Mouse (Mus musculus): ENCODE data around the gene Gkn2. TPM values are rescaled to one million over a fixed set of nuclear protein-coding genes. Genes with fewer than 3 reads are reported as not detected.

Gkn2 gene
- total RNA-seq, 2 experiments from 2014 or later = not detected

GRCm38 (mm10) chr6:87422304-87422703 lies 49.1 kb downstream of the Gkn2 start:
- DNase-seq = no peak
- H3K4me3 ChIP-seq = no peak overlapping the region
- H3K27ac ChIP-seq = no peak overlapping the region
- intact Hi-C loops (cut with DNase I) = no loop called here
- TF ChIP-seq CTCF (IDR thresholded peaks at IDR 0.05) = no peak

- no peak for TF ChIP-seq CTCF (IDR thresholded peaks at IDR 0.05)
- no peak for DNase-seq
- intact Hi-C loops (cut with DNase I) = no loop called here
- no peak overlapping the region for H3K27ac ChIP-seq
- H3K4me3 ChIP-seq = peak overlapping the region; percentile 54
Measured at GRCm38 (mm10) chr6:87424037-87424816, 51.1 kb downstream of the Gkn2 start.

GRCm38 (mm10) chr6:87426954-87427353 lies 53.8 kb downstream of the Gkn2 start:
- no peak for DNase-seq
- Histone ChIP-seq H3K27ac (no peak overlapping the region), H3K4me3 (no peak overlapping the region)
- intact Hi-C loops (cut with DNase I) = no loop called here
- no peak for TF ChIP-seq CTCF (IDR thresholded peaks at IDR 0.05)

GRCm38 (mm10) chr6:87427616-87428015 lies 54.5 kb downstream of the Gkn2 start:
- DNase-seq = no peak
- no peak overlapping the region for H3K4me3 ChIP-seq
- intact Hi-C loops (cut with DNase I) = no loop called here
- H3K27ac ChIP-seq = no peak overlapping the region
- TF ChIP-seq CTCF (IDR thresholded peaks at IDR 0.05) = no peak

GRCm38 (mm10) chr6:87428487-87429044 lies 55.4 kb downstream of the Gkn2 start, which contains the start of gene Bmp10:
TSS of gene Bmp10 (plus strand) at chr6:87428994.
- H3K27ac ChIP-seq = no peak within 1 kb of the TSS
- DNase-seq = no peak
- intact Hi-C loops (cut with DNase I) = no loop called here
- no peak for TF ChIP-seq CTCF (IDR thresholded peaks at IDR 0.05)
- H3K4me3 ChIP-seq = no peak within 1 kb of the TSS

Other genes starting within 250 kb of the Gkn2 start
- 10 to 100 TPM in 1 of 2 experiments, 1 to 10 TPM in 1; 6.2 to 15.9 TPM for gene Antxr1, start 37.5 kb upstream of the Gkn2 start, total RNA-seq (2021)
- not detected for gene Gkn1, start 22.4 kb upstream of the Gkn2 start, total RNA-seq (2021)
- 1 to 10 TPM; 1.0 to 1.2 TPM for gene Gkn3, start 15.6 kb downstream of the Gkn2 start, total RNA-seq (2021)
- not detected for gene Bmp10, start 55.6 kb downstream of the Gkn2 start, total RNA-seq (2021)
- 1 to 10 TPM in 1 of 2 experiments, under 1 TPM in 1; 0.69 to 1.3 TPM for gene Arhgap25, start 159.9 kb downstream of the Gkn2 start, total RNA-seq (2021)
- gene Prokr1, start 217.4 kb downstream of the Gkn2 start, total RNA-seq (2021) = 1 to 10 TPM; 2.1 to 2.7 TPM